Mouse (Mus musculus): ENCODE measurements at regions not wholly inside any gene's neighbourhood (a gene's known extent, or its start where the extent isn't known, plus 50 kb on each side); places are given as distances from the start of the nearest gene placed in this dataset.
A peak's percentile ranks its signal among the peaks of the same experiment; 100 is the strongest.
"Not testable (repeated sequence)": the region's sequence is repeated elsewhere in the genome, so short reads cannot be mapped to it uniquely, and the experiment has no call there.

DNA sequence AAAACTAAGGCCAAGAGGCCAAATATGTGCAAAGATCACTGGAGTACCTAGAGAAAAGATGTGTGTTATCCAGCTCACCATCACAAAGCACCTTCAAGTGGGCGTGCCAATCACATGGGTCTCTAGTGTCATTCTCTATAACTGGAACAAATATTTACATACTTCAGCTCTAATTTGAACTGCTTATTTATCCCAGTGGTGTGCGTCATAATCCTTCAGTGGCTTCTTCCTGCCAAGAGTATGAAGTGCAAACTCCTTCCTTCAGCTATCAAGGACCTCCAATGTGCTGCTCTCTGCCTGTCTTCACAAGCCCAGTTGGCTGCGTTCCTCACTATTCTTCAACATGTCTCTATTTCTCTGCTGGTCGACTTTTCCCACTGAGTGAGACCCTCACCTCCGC is 227.1 kb downstream of the Snx19 start:
- no peak for DNase-seq

DNA sequence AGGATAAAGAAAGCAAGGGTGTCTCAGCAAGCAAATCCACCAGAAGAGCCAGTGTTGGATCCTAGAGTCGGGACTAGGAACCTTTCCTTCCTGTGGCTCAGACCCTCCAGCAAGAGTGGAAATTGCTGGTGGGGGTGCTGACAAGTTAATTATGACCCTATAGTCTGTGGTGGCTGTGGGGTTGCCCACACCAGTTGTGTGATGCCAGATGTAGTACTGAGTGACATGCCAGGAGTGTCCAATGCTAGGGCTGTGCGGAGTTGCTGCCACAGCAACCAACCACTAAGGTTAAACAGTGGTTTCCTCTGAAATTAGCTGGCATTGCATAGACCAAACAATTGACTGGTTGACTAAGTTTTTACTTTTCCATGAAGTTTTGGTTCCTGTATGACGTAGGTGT is 226.3 kb downstream of the Snx19 start:
- no peak for DNase-seq

DNA sequence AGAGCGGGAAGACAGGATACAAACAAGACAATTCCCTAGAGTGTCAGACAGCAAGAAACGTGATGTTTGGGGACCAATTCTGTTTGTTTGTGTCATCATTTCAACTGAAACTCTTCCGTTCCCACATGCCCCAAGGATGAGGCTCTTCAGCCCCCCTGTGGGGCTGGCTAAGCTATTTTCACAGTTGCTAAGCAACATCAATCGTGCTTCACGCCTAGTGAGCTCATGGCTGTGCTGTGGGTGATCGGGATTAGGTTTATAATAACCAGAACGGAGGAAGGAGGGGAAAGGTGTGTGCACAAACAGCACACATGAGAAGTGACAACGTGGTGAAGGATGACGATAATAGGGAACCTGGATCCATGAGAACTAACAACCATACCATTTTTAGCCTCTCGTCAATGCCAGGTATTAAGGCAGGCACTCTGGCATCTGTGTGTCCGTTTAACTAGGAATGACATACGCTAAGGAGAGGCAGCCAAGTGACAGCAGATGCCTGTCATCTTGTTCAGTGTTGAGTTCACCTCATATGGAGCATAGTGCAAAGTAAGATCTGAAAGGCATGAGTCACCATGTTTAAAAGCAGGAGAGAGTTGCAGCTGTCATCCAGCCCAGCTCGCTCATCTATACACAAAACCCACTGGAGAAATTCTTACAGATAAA is 222.6 kb downstream of the Snx19 start:
- no peak for DNase-seq

DNA sequence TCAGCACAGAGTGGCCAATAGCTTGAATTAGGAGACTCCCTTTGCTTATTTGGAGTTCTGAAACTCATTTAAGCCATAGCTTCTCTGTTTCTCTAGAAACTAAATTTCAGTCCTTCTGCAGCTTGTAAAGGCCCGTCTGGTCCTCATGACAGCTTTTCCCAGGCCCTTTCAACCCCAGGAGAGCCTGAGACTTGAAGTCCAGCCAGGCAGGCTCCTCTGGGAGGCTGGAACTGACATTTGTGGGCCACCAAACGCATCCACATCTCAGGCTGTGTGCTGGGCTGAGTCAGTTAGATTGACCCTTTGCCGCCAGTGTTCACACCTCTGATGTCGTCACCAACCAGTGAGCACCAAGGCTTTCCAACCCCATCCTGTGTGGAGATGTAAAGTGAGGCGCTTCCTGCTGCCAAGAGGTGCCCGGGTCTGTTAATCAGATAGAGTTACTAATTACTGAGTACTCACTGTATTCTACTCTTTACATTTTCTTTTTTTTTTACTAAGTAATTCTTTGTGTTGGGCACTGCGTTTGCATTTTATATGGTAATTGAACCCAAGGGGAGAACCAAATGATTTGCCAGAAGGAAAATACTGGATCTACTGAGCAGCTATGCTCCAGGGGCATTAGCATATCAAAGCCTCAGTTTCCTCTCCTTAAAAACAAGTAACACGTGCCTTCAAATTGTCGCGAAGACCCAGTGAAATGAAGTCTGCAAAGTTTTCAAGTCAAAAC is 207.0 kb downstream of the Snx19 start:
- DNase-seq: no peak

DNA sequence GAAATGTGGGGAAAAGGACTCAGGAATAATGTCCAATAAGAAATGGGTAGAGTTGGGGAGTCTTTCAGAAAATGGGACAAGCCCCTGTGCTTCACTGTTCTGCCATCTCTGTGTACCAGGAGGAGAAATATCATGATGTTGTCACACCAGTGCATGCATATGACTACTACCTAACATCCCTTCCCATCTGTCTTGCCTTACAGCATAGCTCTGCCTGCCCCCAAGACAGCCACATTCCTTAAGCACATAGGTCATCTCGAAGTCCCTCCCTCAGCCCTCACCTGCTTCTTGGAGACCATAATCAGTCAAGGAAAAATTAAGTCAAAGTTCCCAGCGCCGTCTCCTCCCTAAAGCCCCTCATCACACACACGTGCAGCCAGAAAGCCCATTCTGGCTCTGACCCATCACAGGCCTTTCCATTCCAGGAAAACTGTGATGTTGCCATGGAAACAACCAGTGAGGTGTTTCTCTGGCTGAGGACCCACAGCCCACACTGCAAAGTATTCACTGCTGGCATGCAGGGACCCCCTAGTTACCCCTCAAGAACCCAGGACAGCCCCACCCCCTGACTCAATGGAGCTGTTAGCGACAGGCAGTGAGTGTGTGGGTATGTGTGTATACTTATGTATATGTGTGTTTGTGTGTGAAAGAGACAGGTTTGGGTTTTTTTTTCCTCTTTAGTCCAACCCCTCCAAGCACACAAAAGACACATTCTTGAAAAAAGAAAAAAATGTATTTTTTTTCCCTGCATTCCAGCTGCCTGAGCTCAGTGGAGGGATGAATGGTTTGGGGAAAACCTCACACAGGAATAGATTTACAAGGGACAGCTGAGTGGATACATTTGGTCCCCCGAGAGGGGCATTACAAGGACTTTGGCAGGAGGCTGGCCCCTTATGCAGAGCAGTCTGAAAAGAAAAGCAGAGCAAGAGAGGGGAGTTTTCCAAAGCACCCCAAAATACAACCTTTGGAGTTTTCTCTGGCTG is 205.5 kb downstream of the Snx19 start:
- no peak for DNase-seq

DNA sequence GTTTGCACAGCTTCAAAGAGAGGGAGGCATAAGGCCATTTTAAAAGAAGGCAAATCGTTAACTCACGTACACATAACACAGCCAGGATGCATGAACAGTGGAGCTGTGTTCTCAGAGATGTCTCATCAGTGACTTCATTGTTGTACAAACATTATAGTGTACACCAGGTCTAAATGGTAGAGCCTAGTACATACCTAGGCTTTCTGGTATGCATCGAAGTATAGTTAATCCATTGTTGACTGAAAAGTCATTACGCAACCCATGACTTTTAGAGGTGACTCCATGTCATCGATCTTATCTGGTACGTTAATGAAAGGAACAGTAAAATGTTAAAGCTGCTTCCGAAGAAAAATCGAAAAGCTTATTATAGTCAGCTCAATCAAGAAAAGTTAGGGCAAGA is 198.7 kb downstream of the Snx19 start:
- no peak for DNase-seq

DNA sequence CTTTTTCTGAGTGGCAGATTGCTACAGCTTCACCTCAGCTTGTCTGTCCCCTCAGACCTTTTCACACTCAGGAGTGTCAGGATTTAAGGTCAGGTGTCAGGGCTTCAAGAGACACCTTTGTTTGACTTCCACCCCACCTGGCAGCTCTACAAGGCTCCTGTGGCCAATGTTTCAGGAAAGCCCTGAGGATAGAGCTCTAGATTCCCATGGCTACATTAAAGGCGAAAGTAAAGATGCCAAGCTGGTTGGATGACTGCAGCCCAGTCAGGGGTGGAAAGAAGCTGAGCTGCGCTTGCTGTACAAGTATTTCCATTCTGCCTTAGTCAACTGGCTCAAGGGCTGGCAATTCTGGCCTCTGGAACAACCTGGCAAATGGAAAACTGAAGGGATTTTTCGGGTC is 198.2 kb downstream of the Snx19 start:
- no peak for DNase-seq

DNA sequence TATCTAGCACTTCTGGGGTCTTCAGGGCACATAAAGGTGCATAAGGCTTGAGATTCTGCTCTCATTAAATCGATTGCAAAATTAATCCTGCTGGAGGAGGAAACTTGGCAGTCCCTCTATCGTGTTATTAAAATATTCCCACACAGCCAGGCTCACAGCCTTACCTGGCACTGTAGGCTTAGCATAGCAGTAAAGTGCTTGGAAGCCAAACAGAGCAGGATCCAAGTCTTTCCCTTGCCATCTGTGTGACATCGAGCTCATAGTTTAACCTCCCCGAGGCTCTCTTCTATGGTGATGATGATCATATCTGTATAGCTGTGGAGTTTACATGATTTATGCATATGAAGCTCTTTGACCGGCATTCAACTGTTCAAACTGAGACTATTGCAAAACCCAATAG is 197.6 kb downstream of the Snx19 start:
- no peak for DNase-seq

DNA sequence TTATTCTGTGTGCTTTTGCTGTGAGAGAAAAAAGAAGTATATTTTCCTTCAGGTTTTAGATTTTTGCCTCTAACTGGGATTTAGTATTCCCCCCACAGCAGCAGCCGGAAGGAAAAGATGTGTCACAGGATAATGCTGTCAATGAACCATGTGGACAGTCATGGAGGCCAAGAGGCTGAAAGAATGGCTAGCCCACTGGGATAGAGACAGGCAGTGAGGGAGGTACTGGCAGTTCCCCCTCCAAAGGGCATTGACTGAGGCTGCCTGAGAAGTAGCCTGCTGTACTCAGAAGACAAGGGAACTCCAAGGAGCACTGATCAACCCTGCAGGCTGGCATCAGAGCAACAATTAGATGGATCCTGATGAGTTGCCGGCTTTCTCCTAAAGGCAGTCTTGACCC is 192.4 kb downstream of the Snx19 start:
- no peak for DNase-seq

DNA sequence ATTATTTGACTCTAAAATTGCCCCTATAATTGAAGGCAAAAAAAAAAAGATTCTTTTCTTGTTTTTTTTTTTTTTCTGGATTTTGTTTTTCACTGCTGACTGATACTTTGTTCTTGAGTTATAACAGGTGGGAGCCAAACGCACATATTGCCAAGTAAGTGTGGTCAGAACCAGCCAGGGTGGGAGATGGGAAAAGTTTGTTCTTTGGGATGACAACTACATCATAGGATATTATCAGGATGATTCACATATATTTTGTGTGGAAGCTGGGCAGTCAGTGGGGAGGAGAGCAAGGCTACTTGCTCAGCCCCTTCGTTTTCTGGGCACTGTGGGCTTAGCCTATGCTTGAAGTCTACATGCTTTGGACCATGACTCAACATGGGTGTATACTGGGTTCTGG is 191.3 kb downstream of the Snx19 start:
- no peak for DNase-seq

DNA sequence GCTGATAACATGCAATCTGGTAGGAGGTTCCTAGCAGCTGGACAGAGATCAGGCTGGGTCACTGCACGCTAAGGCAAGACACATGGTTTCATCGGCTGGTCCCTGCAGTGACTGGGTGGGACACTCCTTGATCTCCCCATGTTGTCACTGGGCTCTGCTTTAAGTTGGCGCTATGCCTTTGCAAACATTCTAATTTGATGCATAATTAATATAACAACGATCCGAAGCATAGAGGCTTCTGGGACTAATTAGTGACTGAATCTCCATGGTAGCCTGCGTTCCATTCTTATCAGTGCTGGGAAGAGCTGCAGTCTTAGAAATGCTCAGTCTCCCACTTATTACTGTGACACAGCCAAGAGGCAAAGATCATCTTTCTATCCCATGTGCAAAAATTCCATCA is 186.8 kb downstream of the Snx19 start:
- DNase-seq: peak; percentile 68

DNA sequence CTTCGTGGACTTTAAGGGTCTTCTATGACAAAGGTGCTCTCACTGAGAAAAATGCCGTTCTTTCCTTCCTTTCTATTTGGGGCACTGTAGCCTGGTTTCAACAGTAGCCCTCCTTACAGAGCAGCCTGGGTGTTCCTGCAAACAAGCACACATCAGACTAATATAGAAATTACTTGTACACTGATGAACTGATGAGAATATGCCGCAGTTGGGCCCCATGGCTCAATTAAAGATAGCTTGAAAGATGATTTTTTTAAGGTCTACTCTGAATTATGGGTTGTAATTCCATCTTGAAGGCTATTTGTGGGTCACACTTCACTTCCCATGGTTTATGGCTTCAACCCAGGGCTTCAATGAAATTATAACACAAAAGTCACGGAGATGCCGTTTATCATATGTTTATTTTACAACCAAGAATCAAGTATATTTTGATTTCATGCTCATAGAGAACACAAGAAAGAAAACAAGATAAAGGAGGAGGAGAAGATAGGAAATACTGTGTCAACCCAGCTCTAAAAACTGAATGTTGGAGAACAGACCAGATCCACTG is 186.2 kb downstream of the Snx19 start:
- DNase-seq: no peak

DNA sequence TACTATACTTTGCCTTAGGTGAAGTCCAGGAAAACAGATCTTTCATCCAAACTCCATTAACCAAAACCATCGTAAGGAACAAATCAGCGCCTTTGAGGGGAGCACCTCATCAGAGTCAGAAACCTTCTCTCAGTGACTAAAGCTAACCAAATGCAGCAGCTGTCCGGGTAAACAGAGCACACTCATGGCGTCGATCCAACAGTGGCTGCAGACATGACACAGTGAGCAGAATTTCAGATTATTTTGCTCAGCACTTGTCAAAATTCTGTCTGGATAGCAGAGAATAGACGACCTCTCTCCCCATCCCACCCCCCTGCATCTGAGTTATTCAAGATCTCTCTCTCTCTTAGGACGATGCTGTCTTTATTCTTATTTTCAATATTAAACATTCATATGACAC is 183.4 kb downstream of the Snx19 start:
- DNase-seq: peak; percentile 38

DNA sequence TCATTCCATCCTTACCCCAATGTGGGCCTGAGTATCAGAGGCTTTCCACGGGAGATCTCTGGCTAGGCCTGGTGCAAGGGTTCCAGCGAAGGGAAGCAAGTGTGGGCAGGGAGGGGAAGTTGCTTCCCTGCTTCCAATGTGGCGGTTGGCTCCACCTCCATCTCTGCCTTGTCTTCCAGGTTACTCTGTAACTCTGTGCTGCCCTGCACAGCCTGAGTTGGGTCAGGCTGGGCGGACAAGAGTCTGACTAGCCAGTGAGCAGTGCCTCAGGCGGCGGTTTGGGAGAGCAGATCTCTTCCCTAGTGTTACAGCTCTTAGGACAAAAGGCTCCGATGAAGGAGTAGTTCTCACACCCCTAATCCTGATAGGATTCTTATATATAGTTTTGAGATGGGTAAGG is 172.8 kb downstream of the Snx19 start:
- peak; percentile 15 for DNase-seq

DNA sequence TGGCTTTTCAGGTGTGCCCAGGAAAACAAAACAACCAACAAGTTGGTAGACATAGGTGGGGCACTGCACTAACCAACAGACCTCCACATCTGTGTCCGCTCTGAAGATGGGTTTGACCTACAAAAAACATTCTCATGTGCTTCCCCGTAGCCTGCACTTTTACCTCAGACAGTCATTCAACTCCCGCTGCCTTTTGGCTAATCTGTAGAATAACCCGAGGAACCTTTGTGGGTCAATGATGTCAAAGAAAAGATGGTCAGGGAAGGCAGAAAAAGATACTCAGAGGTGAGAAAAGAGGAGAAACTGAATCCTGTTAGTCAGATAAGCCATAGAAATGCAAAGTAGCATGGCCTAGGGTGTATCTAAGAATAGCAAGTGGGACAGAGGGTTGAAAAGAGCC is 170.8 kb downstream of the Snx19 start:
- no peak for DNase-seq

DNA sequence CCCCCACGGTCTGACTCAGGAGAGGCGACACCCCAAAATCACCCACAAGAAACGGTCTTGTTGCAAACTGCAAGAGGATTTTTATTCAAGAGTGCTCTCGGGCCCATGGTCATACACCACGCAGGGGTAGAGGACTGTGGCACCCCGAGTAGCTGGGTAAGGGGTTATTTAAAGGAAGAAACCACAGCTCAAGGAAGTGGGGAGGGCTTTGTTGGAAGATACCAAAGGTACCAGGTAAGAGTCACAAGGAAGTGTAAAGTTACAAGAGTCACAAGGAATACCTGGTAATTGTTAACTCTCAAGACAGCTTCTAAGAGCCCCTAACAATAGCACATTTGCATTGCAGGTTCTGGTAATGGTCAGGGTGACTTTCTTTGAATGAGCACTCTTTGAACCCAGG is 170.2 kb downstream of the Snx19 start:
- DNase-seq: not testable (repeated sequence)

DNA sequence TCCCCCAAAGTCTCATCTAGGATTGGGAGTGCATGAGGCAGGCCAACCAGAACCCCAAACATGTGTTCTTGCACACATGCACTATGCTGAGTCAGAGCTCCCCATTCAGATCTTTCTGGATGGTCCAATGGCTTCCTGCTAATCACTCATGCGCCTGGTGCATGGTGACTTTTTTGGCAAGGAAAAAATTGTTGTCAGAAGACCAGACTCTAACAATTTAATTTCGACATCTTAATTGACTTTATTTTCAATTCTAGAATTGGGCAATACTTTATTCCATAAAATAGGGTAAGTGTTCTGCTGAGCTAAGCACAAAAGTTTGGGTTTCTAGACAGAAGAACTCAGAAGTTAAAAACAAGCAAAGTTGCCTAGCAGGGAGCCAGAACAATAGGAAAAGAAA is 165.7 kb downstream of the Snx19 start:
- DNase-seq: no peak

DNA sequence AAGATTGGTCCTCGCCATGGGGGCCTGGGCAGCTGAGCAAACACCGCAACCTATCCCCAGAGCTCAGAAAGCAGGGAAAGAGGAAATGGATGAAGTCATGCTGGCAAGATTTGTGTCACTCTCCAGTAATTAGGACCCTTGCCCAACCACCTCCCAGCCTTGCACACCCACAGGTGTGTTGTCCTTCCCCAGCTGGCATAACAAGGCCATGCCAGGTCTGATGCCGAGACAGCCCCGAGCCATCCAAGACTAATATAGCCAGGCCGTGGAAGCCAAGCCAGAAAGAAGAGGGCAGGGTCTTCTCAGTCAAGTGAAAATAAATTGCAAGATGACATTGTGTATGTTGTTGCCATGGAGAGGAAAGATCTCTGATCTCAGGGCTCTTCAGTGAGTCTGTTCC is 164.3 kb downstream of the Snx19 start:
- DNase-seq: no peak

DNA sequence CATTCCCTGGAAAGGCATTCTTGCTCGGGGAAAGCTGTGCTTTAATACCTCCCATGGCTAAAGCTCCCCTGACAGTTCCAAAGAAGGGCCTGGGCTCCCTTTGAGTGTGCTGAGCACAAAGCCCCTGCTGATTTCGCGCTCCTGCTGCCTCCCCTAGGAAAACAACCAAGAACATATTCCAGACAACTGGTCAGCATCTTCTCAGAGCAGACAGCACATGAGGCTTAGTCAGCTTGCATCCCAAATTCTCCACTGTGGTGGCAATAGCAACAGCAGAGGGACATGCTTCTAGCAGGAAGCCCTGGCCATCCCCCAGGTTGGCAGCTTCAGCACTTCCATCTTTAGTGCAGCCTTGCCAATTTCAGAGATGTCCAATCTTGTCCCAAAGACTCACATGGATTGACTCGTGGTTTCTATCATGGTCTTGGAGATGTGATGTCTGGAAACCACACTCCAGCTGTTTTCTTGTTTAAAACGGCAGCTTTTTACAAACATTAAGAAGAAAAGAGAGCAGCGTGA is 163.8 kb downstream of the Snx19 start:
- no peak for DNase-seq

DNA sequence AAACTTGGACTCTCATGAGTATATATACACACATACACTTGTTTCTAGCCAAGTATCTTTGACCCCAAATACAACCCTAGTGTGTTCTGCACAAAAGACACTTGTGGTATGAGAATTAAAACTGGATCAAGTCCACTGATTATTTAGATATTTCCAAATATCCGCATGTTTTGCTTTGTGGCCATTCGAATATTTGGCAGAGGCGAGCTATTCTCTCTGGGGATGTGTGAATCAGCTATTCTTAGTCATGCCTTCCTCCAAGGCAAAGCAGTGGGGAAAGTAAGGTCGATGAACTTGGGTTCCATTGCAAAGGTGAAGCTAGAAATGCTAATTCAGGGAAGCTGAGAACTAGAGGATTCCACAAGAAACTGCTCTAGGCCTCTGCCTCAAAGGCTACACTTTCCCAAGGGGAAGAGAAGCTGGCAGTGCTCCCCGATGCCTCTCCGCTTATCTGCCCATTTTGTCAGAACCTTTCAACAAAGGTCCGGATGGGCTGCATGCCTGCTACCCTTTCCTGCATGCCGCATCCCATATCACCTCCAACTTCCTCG is 154.4 kb downstream of the Snx19 start:
- no peak for DNase-seq

DNA sequence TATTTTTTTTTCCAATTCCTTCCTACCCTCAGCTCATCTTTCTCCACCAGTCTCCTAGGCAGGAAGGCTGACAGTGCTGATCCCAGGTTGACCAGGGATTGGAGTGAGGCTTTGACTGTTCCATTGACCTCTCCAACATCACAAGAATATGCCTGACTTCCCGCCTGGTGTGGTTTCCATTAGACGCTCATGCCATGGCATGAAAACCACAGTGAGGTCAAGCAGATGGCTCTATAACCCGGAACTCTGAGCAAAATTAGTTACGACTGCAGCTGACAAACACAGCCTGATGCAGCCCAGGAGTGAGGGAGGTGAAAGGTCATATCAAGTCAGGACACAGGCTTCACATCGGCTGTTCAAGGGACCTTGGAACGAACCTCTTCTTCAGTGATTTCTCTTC is 153.6 kb downstream of the Snx19 start:
- DNase-seq: no peak

DNA sequence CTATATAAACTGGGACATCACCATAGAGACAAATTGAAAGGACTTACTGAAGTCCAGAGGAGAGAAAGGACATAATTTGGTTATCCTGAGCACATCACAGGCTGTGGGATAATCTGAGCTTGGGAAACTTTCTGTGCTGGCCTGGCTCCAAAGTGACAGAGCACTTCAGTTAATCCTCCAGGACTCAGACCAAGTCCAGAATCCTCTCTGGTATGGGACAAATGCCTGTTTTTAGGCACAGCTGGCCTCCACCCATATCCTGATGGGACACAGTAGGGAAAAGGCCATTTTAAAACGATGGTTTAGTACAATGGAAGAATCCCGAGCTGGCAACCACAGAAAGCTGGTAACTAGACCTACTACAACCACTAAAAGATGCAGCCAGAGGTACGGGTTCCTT is 151.3 kb downstream of the Snx19 start:
- peak; percentile 13 for DNase-seq

DNA sequence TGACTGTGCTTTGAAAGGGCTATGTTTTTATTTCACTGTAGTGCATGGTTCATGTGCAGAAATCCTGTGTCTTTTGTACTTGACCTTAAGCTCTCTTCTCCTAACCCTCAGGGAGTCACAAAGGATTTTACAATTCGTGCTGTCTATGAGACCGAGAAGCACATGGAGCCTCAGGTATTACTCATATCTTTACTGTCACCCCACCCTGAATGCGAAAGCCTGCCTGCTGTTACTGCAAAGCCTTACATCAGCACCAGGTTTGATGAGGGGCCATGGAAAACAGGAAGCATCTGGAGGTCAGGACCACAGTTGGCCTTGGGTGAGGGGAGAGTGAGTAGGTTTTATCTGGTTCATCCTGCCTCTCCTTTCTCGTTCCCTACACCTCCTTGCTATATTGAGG is 150.3 kb downstream of the Snx19 start:
- no peak for DNase-seq
